Mouse (Mus musculus) yolk sac, embryonic 10.5 days (tissue): ENCODE results near the gene Cstad.

Experiments
- DNase-seq: peaks from one replicate; pipeline ENCODE4 v3.0.0-alpha.2; 2017; ENCODE audit warnings: low spot score

Gene Cstad

DNA sequence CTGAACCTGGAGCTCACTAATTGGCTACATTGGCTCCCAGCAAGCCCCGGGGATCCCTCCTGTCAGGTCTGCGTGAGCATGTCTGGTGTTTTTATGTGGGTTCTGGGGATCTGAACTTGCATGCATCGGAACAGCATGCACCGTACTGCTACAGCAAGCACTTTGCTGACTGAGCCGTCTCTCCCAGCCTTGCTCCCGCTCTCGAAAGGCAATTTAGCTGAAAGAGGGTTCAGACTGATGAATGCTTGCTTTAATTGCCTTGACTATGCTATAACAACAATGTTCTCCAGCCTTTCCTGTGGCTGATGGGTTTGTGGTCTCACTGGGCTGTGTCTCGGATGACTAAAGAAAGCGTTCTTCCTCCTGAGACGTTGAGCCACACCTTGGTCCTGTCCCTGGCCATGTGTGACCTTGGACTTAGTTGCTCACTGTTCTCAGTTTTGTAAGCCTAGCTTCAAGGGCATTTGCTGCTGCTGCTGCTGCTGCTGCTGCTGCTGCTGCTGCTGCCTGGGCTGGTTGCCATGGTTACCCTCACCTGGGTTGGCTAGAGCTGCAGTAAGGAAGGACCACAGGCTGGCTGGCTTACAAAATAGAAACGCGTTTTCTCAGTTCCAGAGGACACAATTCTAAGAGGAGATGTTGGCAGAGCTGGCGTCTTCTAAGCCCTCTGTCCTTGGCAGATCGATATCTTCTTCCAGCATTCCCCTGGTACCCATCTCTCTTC, 34.4 kb downstream of the Cstad start:
- DNase-seq, result no peak

DNA sequence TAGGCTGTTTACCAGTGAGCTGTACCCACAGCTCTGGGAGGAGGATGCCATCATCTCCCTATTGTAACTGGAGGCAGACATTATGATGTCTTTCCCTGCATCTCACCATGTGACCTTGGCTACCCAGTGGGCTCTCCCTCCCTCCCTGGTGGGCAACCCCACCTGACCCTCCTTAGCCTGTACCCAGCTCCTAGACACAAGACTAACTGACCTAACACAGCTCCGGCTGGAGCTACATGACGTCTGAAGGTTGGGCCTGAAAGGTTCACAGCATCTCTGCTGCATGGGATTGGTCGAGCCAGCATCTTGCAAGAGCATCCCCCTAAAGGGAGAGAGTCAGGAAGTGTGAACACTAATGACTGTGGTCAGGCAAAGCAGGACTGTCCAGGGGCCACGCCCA, 35.0 kb downstream of the Cstad start:
- no peak for DNase-seq

- no peak for DNase-seq
These were observed 41.4 kb downstream of the Cstad start for GRCm38 (mm10) chr2:30636266-30636671.

DNA sequence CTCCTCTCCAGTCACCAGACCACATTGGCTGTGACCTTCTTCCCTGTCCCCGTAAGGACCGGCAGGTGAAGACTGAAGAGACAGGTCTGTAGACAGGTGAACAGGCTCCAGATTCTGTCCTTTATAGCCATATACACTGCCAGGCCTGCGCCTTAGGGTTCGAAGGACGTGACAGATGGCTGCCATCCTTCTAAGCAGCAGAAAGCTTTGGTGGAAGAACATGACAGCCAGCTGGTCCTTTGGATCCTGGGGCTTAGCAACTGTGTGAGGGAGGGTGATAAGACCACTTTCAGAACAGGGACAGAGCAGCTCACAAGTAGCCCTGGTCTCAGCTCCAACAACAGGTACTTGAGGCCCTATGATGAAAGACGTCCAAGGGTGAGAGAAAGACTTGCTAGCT, 43.2 kb downstream of the Cstad start:
- DNase-seq, result no peak

GRCm38 (mm10) chr2:30640021-30640481, 45.2 kb downstream of the Cstad start:
- peak; percentile 34 for DNase-seq

- no peak for DNase-seq
These were observed 48.0 kb downstream of the Cstad start for GRCm38 (mm10) chr2:30642810-30643209.

- no peak for DNase-seq
These were observed 48.6 kb downstream of the Cstad start for GRCm38 (mm10) chr2:30643422-30643821.

DNA sequence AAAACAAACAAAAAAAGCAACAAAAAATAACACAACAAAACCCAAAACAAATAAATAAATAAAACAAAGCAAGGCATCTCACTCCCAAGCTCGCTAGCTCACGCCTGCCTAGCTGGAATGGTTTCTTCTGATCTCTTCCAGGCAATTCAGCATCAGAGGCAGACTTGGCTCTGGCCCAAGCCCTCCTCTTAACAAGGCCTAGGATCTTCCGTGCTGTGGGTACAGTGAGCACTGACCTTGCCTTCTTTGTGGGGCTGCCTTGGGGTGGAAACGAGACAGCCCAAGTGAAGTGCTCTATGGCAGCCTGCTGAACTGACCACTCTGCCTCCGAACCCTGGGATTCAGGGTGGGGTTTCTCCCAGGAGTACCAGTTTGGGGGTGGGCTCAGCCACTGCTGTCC, 52.0 kb downstream of the Cstad start:
- DNase-seq, result no peak

DNA sequence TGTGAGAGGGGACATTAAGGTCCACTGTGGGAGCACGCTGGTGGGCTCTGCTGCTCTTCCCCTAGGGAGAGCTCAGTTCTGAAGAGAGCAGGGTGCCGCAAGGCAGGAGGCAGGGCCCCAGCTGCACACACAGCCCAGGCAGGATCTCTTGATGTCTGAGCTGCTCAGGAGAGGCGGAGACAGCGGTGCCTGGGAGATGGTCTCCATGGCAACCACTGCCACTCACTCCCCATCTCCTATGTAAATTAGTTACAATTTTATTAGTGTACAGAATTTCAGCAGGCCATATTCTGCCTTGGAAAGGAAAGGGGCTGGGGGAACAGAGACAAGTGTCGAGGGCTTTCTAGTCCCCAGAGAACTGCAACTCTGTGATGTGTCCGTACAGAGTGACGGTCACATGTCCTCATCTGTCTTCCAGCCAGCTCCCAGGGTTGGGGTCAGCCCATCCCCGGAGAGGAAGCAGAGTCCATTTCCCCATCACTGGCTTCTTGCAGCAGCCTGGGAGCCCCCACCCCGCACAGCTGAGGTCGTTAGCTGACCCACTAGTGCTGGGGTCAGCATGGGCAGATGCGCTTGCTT, 52.6 kb downstream of the Cstad start:
- peak; percentile 82 for DNase-seq

DNA sequence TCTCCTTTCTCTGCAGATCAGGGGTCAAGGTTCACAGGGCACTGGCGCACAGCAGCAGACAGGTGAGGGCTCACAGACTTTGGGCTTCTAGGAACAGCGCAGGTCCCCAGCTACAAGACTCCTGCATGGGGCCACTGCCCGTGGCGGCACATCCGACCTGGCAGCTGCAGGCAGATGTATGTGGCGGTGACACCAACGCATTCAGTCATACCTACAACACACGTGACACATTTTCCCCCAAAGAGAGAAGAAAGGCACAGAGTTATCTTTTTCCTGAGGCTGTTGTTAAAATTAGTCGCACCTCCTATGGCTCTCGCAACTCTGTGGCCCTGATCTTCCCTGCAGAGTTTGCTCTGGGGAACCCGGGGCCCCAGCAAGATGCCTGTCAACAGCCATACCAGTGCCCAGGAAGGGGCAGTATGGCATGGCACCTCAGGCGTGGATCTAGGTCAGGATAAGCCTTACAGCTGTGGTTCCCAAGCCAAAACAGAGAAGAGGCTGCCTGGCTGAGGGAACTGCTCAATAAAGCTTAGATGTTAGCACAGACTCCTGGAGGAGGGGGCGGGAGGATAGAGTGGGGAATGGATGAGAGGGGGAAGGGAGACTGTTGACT, 53.1 kb downstream of the Cstad start:
- DNase-seq, result no peak

DNA sequence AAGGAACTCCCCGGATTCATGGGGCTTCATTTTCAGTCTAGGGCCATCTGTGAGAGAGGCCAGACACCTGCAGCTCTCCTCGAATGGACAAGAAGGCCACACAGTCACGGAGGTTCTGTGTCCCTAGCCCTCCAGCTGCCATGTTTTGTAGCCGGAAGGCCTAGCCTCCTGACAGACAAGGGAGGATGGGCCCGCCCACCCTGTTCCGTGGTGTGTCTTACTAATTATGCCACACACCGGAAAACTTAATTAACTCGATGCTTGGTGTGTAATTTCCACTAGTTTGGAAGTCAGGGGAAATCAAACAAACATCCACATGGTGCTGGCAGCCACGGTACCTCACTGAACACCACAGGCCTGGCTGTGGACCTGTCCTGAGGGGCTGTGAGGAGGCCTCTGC, 55.4 kb downstream of the Cstad start:
- no peak for DNase-seq

DNA sequence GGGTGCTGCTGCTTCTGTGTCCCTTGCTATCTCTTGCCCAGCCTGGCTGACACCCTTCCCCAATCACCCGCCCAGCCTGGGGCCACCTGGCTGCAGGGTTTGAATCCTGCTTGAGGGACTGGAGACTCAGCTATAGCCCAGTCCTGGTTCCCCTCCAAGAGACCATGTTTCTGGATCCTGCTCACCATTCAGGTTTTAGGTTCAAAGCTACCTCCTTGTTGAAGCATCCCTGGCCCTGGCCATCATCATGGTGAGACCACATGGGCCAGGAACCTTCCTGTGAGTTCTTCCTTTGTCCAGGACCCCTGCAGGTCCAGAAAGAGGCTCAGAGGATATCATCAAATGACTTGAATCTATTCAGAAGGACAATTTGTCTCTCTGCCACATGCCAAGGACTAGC, 57.0 kb downstream of the Cstad start:
- no peak for DNase-seq

- peak; percentile 82 for DNase-seq
These were observed 57.8 kb downstream of the Cstad start for GRCm38 (mm10) chr2:30652581-30653037.

GRCm38 (mm10) chr2:30653046-30653445, 58.2 kb downstream of the Cstad start:
- DNase-seq, result no peak

DNA sequence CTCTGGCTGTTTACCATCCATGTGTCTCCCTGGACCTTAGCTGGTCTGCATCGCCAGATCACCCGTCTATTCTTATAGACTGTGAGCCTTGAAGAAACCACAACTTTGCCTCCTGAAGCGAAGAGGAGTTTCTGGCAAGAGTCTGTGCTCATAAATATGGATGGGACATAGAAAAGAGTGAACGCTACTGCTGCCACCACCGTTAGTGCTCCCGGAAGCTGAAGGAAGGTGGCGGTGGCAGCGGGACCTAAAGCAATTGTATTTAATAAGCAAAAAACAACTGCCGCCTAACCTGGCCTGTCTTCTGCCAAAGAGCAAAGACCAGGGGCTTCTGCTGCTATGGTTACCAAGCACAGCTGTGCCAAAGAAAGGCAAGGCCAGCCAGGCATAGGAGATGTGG, 59.3 kb downstream of the Cstad start:
- DNase-seq, result no peak

DNA sequence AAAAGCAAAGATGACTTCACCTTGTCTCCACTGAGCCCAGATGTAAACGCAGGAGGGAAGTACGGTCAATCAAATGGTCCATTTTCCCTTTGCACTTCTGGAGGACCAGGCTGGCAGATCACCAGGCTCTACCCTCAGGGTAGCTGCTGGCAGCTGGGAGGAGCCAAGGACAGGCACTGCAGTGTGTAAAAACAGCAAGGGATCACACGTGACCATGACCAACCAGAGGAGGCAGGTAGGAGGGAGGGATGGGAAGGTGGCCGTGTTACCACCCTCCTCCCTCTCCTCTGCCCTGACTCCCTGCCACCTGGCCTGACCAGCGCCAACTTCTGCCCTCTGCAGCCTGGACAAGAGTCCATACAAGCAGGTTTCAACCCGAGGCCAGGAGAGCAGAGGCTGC, 59.7 kb downstream of the Cstad start:
- no peak for DNase-seq

DNA sequence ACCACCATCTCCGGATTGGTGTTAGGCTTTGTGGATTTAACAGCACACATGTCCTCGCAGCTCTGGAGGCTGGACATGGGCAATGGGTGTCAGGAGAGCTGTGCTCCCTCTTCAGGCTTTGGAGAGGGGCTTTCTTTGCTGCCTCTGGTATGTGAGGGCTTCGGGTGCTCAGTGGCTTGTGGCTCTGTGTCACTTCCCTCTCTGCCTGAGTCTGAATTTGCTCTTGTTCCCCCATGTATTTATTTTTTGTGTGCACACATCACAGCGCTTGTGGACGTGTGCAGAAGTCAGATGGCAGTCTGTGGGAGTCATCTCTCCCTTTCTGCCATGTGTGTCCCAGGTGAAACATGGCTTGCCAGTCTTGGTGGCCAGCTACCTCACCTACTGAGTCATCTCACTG, 60.9 kb downstream of the Cstad start:
- no peak for DNase-seq

- DNase-seq, result no peak
These were observed 62.1 kb downstream of the Cstad start for GRCm38 (mm10) chr2:30656711-30657555.

DNA sequence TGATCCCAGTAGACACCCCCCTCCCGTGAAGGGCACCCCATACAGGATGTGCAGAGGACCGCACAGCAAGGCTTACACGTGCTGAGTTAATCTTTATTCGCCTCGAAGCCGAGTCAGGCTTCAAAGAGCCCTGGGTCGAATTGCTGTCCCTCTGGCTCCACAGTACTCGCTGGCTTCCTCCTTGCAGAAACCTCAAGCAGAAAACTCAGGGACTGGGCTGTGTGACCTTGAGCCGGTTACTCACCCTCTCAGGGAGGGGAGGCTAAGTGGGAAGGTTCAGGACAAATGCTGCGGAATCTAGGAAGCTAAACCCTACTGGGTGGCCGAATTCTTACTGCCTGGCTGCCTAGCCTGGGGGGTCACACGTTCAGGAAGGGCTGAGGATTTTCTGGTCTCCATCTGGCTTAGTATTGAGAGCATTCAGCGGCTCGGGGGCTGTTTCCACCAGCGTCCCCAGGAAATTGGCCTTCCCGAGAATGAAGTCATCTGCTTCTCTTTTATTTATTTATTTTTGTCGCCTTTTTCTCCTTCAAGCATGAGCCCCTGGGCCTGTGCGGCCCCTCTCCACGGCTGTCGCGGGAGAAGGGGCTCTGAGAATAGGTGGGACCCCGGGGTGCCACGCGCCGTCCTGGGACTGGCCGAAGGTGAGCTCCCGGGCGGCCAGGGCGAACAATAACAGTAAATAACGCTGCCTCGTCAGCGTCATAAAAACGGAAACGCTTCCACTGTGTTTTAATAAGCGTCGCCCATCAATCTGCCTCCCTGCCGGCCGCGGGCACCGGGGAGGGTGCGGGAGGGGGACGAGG, 63.0 kb downstream of the Cstad start:
- DNase-seq, result peak; percentile 81

DNA sequence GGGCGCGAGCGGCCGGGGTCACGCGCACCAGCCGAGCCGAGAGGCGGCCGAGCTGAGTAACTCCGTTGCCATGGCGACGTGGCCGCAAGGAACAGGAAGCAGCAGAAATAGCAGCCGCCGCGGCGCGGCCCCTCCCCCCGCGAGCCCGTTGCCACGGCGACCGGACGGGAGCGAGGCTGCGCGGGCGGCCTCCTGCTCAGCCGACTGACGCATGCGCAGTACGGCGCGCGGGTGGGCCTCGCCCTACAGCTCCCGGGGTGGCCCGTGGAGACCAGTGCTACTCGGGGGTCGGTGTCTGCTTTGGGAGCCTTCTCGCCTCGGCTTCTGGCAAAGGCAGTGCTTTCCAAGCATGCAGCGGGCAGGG, 63.6 kb downstream of the Cstad start:
- DNase-seq, result peak; percentile 98
